Mouse (Mus musculus) CH12.LX (cell line): ENCODE data around the gene Col4a2.
A peak's percentile ranks its signal among the peaks of the same experiment; 100 is the strongest.

Experiments used
- CHD2 ChIP-seq: IDR thresholded peaks from 2 replicates; pipeline ENCODE4 v1.6.1; 2011; ENCODE audit warnings: low read length, improper control_type of control experiment
- CTCF ChIP-seq, 2 experiments: IDR thresholded peaks in 1 of 2; conservative IDR thresholded peaks in 1 of 2; 2 replicates each; pipeline ENCODE4 v1.5.1; 2011 to 2012; ENCODE audit warnings: low read depth in 2 of 2, low read length in 2 of 2, improper control_type of control experiment in 1 of 2, inconsistent platforms in 1 of 2, mild to moderate bottlenecking in 1 of 2, moderate library complexity in 1 of 2
- EP300 ChIP-seq: IDR thresholded peaks from 2 replicates; pipeline ENCODE4 v1.6.1; 2011; ENCODE audit warnings: low read length, improper control_type of control experiment
- HCFC1 ChIP-seq: IDR thresholded peaks from 2 replicates; pipeline ENCODE4 v1.6.1; 2012; ENCODE audit warnings: low read depth, mild to moderate bottlenecking, inconsistent platforms, low read length, improper control_type of control experiment
- MAZ ChIP-seq: IDR thresholded peaks from 2 replicates; pipeline ENCODE4 v1.6.1; 2012; ENCODE audit warnings: low read depth, mild to moderate bottlenecking, inconsistent platforms, low read length, improper control_type of control experiment, moderate library complexity
- TCF12 ChIP-seq: IDR thresholded peaks from 2 replicates; pipeline ENCODE4 v1.6.1; 2014; ENCODE audit warnings: low read depth, mild to moderate bottlenecking, inconsistent platforms, low read length, improper control_type of control experiment

- TF ChIP-seq CHD2 (peak; percentile 85), TCF12 (peak; percentile 97), MAZ (peak; percentile 60), EP300 (peak; percentile 81), HCFC1 (peak; percentile 48; the same call in 1 of the 2 replicates), CTCF (conservative IDR thresholded peaks at IDR 0.05 in 1 of 2, IDR thresholded peaks at IDR 0.05 in 1 of 2; ENCODE audit: low read depth in 2 of 2, low read length in 2 of 2) (no peak)
Measured at GRCm38 (mm10) chr8:11463889-11464706, 151.5 kb downstream of the Col4a2 start.
